Comparison of ENCODE assay signal across 9 mouse cellular contexts in the genomic region with DNA sequence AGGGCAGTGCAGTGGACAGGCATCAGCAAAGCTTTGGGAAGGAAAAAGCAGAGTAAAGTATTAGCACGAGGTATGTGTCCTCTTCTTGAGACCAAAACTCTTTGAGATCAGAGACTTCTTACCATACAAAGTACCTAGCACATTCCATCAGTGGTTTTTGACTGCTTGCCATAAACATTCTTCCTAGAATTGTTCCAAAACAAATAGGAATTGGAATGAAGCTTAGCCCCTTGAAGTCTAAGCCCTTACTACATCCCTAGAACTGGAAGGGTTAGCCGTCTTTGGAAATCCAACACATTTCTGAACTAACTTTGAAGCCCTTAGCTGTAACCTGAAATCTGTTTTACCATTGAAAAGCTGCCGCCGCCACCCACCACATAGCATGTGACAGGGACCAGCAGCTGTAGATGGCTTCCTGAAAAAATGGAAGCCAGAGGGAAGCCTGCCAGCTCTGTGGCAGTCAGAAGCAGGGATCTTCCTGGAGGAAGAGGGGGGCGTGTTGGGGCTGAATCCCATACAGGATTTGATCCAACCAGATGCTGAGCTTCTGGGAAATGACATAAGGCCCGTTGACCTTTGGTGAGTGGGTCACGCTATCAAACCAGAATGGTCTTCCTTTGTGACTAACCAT. TPM values are rescaled to one million over a fixed set of nuclear protein-coding genes. Genes with fewer than 3 reads are reported as not detected.
DNase-seq lines count a peak whose midpoint lies in the region; ATAC-seq and TF ChIP-seq lines count a peak whose summit lies in the region.
"Had no signal": no experiment of that assay in that cellular context is flagged by ENCODE, and none has a peak within 500 bp of the region (broad histone marks: within the 10 kb centered on the region; RNA-seq: fewer than 3 reads in every experiment).

No protein-coding gene starts in this region.

- DNase-seq in gastrocnemius, postnatal 14 days = peak; percentile 46
- no peak for DNase-seq in gastrocnemius, adult 18-20 months (ENCODE audit: low spot score)
- peak; percentile 58 to 67 for DNase-seq in heart, adult 2 months
- DNase-seq in kidney, postnatal 4 days = peak; percentile 59 to 77
- DNase-seq in spleen, adult 18-20 months = no peak
- DNase-seq in thymus, postnatal 4 days = no peak
- DNase-seq in hindbrain, embryonic 14.5 days (ENCODE audit: low spot score) = no peak

- peaks cover 2% of the 10 kb centered on the region for H3K36me3 ChIP-seq in heart, adult 2 months (ENCODE audit: control insufficient read depth, insufficient read depth, low read length)
- H3K36me3 ChIP-seq in myocyte (ENCODE audit: control insufficient read depth, insufficient read depth) = no peaks in the 10 kb centered on the region
- H3K36me3 ChIP-seq in hindbrain, embryonic 14.5 days (replicated peaks; ENCODE audit: control insufficient read depth, insufficient read depth) = peaks cover 31% of the 10 kb centered on the region

- H3ac ChIP-seq in myocyte (ENCODE audit: control insufficient read depth, insufficient read length) = no peak overlapping the region

- WGBS in heart, adult 2 months = 46% methylated on average over 7 of the region's 7 CpGs
- WGBS in hindbrain, embryonic 14.5 days = 91% methylated on average over 7 of the region's 7 CpGs

- no peak for TF ChIP-seq CTCF in heart, adult 2 months (IDR thresholded peaks at IDR 0.05)

- no peaks in the 10 kb centered on the region for H3K9me3 ChIP-seq in hindbrain, embryonic 14.5 days (ENCODE audit: control insufficient read depth, low read length)

- intact Hi-C loops in gastrocnemius, postnatal 14 days (cut with DNase I; ENCODE audit: low total_unique reads) = loop anchor here (5.0 kb wide), 1 partner anchor 50 kb away; no protein-coding TSS in a partner anchor
- intact Hi-C loops in heart, adult 2 months (cut with DNase I) = loop anchor here (2.0 to 5.0 kb wide), 3 partner anchors 35 to 581 kb away; a partner anchor contains a TSS

- no peak overlapping the region for H3K4me3 ChIP-seq in heart, adult 2 months
- H3K4me3 ChIP-seq in myocyte = no peak overlapping the region
- H3K4me3 ChIP-seq in hindbrain, embryonic 14.5 days (replicated peaks; ENCODE audit: low read length) = no peak overlapping the region

- no peaks in the 10 kb centered on the region for H3K79me2 ChIP-seq in heart, adult 2 months (replicated peaks; ENCODE audit: control insufficient read depth, insufficient read depth, low read length)
- H3K79me2 ChIP-seq in myocyte (ENCODE audit: control insufficient read depth, insufficient read depth) = no peaks in the 10 kb centered on the region

- TF ChIP-seq POLR2A in heart, adult 2 months (IDR thresholded peaks at IDR 0.05; ENCODE audit: insufficient read depth, low read depth, low read length) = no peak
- no peak for TF ChIP-seq POLR2A in myocyte (IDR thresholded peaks at IDR 0.05; ENCODE audit: insufficient read length, low read depth)

- no peak overlapping the region for H3K4me2 ChIP-seq in myocyte (ENCODE audit: low read depth)
- no peak overlapping the region for H3K4me2 ChIP-seq in hindbrain, embryonic 14.5 days (replicated peaks)

- no peak overlapping the region for H3K9ac ChIP-seq in heart, adult 2 months (ENCODE audit: low read depth, low read length)
- no peak overlapping the region for H3K9ac ChIP-seq in hindbrain, embryonic 14.5 days
- H3K9ac ChIP-seq: liver, embryonic 14.5 days had no signal

- peaks cover 23% of the 10 kb centered on the region for H3K4me1 ChIP-seq in heart, adult 2 months (ENCODE audit: control insufficient read depth, insufficient read depth, low read length)
- H3K4me1 ChIP-seq in hindbrain, embryonic 14.5 days (replicated peaks; ENCODE audit: control insufficient read depth, insufficient read depth, low read length) = no peaks in the 10 kb centered on the region

- no peak for TF ChIP-seq EP300 in heart, adult 2 months (IDR thresholded peaks at IDR 0.05; ENCODE audit: insufficient read depth, low read depth, low read length)

- ATAC-seq in hindbrain, embryonic 14.5 days (ENCODE audit: low FRiP score) = no peak

- no peaks in the 10 kb centered on the region for H3K27me3 ChIP-seq in heart, adult 2 months (ENCODE audit: control insufficient read depth, insufficient read depth, low read length)
- no peaks in the 10 kb centered on the region for H3K27me3 ChIP-seq in myocyte (ENCODE audit: control insufficient read depth, insufficient read depth, insufficient read length)
- H3K27me3 ChIP-seq in hindbrain, embryonic 14.5 days (ENCODE audit: control insufficient read depth, insufficient read depth, low read length) = no peaks in the 10 kb centered on the region

- peak overlapping the region; percentile 52 for H3K27ac ChIP-seq in heart, adult 2 months
- H3K27ac ChIP-seq in hindbrain, embryonic 14.5 days = no peak overlapping the region
- H3K27ac ChIP-seq: liver, embryonic 14.5 days had no signal

TF ChIP-seq in myocyte, 11 proteins besides CTCF, POLR2A, EP300 and RAD21:
- TF ChIP-seq E2F4 (IDR thresholded peaks at IDR 0.05; ENCODE audit: insufficient read depth) = no peak
- no peak for TF ChIP-seq REST (IDR thresholded peaks at IDR 0.05; ENCODE audit: insufficient read depth, insufficient read length)
- no peak for TF ChIP-seq MAX (IDR thresholded peaks at IDR 0.05; ENCODE audit: low read depth)
- TF ChIP-seq MYOD1 (IDR thresholded peaks at IDR 0.05; ENCODE audit: control insufficient read depth in 1 of 3, insufficient read length in 2 of 3, low read depth in 2 of 3) = peak; percentile 35 to 68 (median 65)
- TF ChIP-seq CEBPB (IDR thresholded peaks at IDR 0.05; ENCODE audit: insufficient read depth, poor library complexity, severe bottlenecking) = no peak
- no peak for TF ChIP-seq POLR2AphosphoS2 (IDR thresholded peaks at IDR 0.05; ENCODE audit: insufficient read length, low read depth)
- TF ChIP-seq TCF12 (IDR thresholded peaks at IDR 0.05; ENCODE audit: insufficient read depth, poor library complexity, severe bottlenecking) = no peak
- no peak for TF ChIP-seq SRF (IDR thresholded peaks at IDR 0.05; ENCODE audit: control insufficient read depth, insufficient read length, low read depth)
- TF ChIP-seq MYOG (IDR thresholded peaks at IDR 0.05; ENCODE audit: control insufficient read depth in 1 of 3, insufficient read depth in 1 of 3, insufficient read length in 2 of 3, low read depth in 2 of 3) = peak in 1 of 3 experiments; percentile 43
- no peak for TF ChIP-seq USF1 (IDR thresholded peaks at IDR 0.05; ENCODE audit: low read depth)
- TF ChIP-seq TCF3 (IDR thresholded peaks at IDR 0.05; ENCODE audit: insufficient read length, low read depth) = no peak

RNA-seq across cellular contexts. Expression of a gene that starts 34.5 kb away (rescaled TPM):
- total RNA-seq in gastrocnemius, postnatal 14 days (2021) = 1 to 10 TPM; 9.6 to 10.0 TPM
- 10 to 100 TPM; 12.1 to 12.5 TPM for total RNA-seq in gastrocnemius, adult 18-20 months (2021)
- 10 to 100 TPM; 13.3 to 14.6 TPM for total RNA-seq in heart, adult 2 months (2021)
- polyA plus RNA-seq in heart, adult 2 months (2012; rRNA removed) = 11.2 and 14.4 TPM in 2 replicates
- polyA plus RNA-seq in myocyte (2012; fragmentation: generic; extraction: Trizol) = 10.0 TPM
- 13.3 and 18.3 TPM in 2 replicates for polyA plus RNA-seq in hindbrain, embryonic 14.5 days (2014; fragmentation: Nextera tagmentation; extraction: Ambion mirVana)

RNA-seq across cellular contexts. Expression of a gene that starts 34.6 kb away (rescaled TPM):
- total RNA-seq in gastrocnemius, postnatal 14 days (2021) = 100 to 1,000 TPM; 237 TPM
- 100 to 1,000 TPM; 269 to 270 TPM for total RNA-seq in gastrocnemius, adult 18-20 months (2021)
- total RNA-seq in heart, adult 2 months (2021) = 100 to 1,000 TPM; 281 to 332 TPM
- 47.7 and 66.6 TPM in 2 replicates for polyA plus RNA-seq in heart, adult 2 months (2012; rRNA removed)
- polyA plus RNA-seq in myocyte (2012; fragmentation: generic; extraction: Trizol) = 241 TPM
- 182 and 214 TPM in 2 replicates for polyA plus RNA-seq in hindbrain, embryonic 14.5 days (2014; fragmentation: Nextera tagmentation; extraction: Ambion mirVana)

RNA-seq across cellular contexts. Expression of a gene that starts 35.4 kb away (rescaled TPM):
- total RNA-seq in gastrocnemius, postnatal 14 days (2021) = 10 to 100 TPM; 19.6 to 20.4 TPM
- total RNA-seq in gastrocnemius, adult 18-20 months (2021) = 10 to 100 TPM; 21.4 to 24.2 TPM
- 10 to 100 TPM; 20.8 to 22.6 TPM for total RNA-seq in heart, adult 2 months (2021)
- polyA plus RNA-seq in heart, adult 2 months (2012; rRNA removed) = 7.5 and 13.1 TPM in 2 replicates
- polyA plus RNA-seq in myocyte (2012; fragmentation: generic; extraction: Trizol) = 15.9 TPM
- 27.0 and 31.8 TPM in 2 replicates for polyA plus RNA-seq in hindbrain, embryonic 14.5 days (2014; fragmentation: Nextera tagmentation; extraction: Ambion mirVana)

Comparison
In these comparisons a context has a peak if more than half of its experiments do, and no peak if none do; other contexts are left out.
1. DNase-seq: peak in gastrocnemius, postnatal 14 days (single experiment), heart, adult 2 months (2 of 2) and kidney, postnatal 4 days (2 of 2); none in gastrocnemius, adult 18-20 months (single experiment), spleen, adult 18-20 months (0 of 2), thymus, postnatal 4 days (single experiment) and hindbrain, embryonic 14.5 days (single experiment).